Mouse (Mus musculus): ENCODE data around the gene Nptn.

- TF ChIP-seq CTCF (IDR thresholded peaks at IDR 0.05; ENCODE audit: control insufficient read depth, insufficient read depth, insufficient replicate concordance, low read depth, low read length), result no peak
- TF ChIP-seq POLR2A (IDR thresholded peaks at IDR 0.05; ENCODE audit: control insufficient read depth, low read depth, low read length), result no peak
Observed at GRCm38 (mm10) chr9:58681411-58681810, 99.4 kb downstream of the Nptn start.

Measured in testis, adult 2 months (tissue).